Mouse (Mus musculus) ES-E14 (cell line): Measurements from ENCODE around the gene Gast.

Experiments
- CHD2 ChIP-seq: IDR thresholded peaks from 2 replicates; pipeline ENCODE4 v1.6.1; 2014; ENCODE audit warnings: mild to moderate bottlenecking, low read depth, low read length, inconsistent platforms
- ZC3H11A ChIP-seq: IDR thresholded peaks from 2 replicates; pipeline ENCODE4 v1.6.1; 2012; ENCODE audit warnings: low read depth, mild to moderate bottlenecking, inconsistent platforms, low read length, borderline replicate concordance
- ZNF384 ChIP-seq: IDR thresholded peaks from 2 replicates; pipeline ENCODE4 v1.6.1; 2012; ENCODE audit warnings: low read depth, low read length, inconsistent platforms

DNA sequence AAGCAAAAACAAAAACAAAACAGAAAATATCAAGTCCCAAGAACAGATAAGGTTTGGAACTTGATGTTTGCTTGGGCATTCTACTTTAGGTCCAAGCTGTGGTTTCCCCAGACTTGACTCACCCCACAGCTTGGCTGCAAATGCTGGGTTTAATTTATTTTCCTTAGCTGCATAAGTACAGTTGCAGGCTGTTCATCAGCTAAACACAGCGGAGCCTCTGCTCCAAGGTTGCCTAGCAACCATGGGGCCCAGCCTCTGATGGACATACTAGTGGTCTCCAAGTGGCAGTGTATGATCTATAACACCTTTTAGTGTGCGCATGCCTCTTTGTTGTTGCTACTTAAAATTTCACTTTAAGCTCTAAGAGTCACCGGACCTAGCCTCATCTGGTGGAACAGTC, 1.5 kb downstream of the Gast start:
- no peak for TF ChIP-seq ZC3H11A
- TF ChIP-seq CHD2 = no peak
- no peak for TF ChIP-seq ZNF384
